Comparison of ENCODE assay signal across 8 mouse cellular contexts in the genomic region with DNA sequence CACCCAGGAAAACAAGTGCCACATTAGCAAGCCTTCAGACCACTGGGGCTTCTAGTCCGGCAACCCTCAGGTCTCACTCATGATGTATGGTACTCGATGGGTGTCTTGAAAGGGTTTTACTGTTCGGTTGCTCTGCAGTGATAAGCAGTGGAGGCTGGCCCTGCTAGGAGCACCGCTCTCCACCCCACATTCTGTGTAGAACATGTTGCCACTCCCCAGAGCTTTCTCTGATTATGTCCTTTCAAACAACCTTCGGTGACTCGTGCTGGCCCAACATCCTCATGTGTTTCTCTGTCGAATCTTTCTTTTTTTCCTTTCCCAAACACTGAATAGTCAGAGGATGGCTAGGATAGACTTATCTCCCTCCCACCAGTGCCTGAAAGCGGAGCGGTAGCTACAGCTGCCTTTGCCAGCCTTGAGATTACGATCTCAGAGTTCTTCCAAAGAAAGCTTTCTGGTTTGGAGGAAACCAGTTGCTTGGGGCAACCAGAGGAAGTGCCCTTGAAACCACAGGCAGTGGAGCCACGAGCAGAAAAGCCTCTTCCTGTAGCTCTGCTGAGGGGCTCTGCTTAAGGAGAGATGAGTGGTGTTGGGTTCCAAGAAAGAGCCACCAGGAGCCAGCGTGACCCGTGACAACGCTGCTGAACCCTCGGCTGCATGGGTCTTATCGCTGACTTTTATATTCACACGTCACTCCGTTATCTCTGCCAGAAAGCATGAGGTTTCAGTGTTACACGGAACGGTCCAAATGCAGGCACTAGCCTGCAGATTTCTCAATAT.
DNase-seq lines count a peak whose midpoint lies in the region; ATAC-seq and TF ChIP-seq lines count a peak whose summit lies in the region.

No protein-coding gene starts in this region.

- no peaks in the 10 kb centered on the region; the same call in 1 of the 2 replicates for H3K4me1 ChIP-seq in bone marrow, adult 2 months (ENCODE audit: control insufficient read depth, insufficient read depth, low read length)
- no peaks in the 10 kb centered on the region for H3K4me1 ChIP-seq in stomach, embryonic 15.5 days
- H3K4me1 ChIP-seq in forebrain, embryonic 14.5 days (ENCODE audit: control insufficient read depth, insufficient read depth, low read length): no peaks in the 10 kb centered on the region

- no peak overlapping the region for H3K4me2 ChIP-seq in stomach, embryonic 15.5 days
- no peak overlapping the region for H3K4me2 ChIP-seq in forebrain, embryonic 14.5 days (ENCODE audit: low read length)

- 0 out of 2 replicates have a peak overlapping the region, but pooled peaks have one; percentile 21 for H3K27ac ChIP-seq in bone marrow, adult 2 months (ENCODE audit: control insufficient read depth, insufficient read depth, low read depth, low read length, poor library complexity)
- no peak overlapping the region for H3K27ac ChIP-seq in stomach, embryonic 15.5 days
- H3K27ac ChIP-seq in forebrain, embryonic 14.5 days (ENCODE audit: low read depth, low read length): no peak overlapping the region

- peak; percentile 52; the same call in 1 of the 2 replicates for ATAC-seq in stomach, embryonic 15.5 days (ENCODE audit: insufficient read depth, low FRiP score, low read depth)
- ATAC-seq in forebrain, embryonic 14.5 days: no peak

- DNase-seq in ovary, postnatal 36 days (ENCODE audit: low spot score): peak; percentile 38
- no peak for DNase-seq in ovary, postnatal 10 days (ENCODE audit: low spot score)
- peak; percentile 72 for DNase-seq in induced T-regulatory cell, adult 2 months (ENCODE audit: low read depth)
- no peak for DNase-seq in forebrain, embryonic 14.5 days (ENCODE audit: low spot score)
- no peak for DNase-seq in frontal cortex, postnatal 25 days (ENCODE audit: low spot score in 2 of 2)
- DNase-seq in testis, postnatal 10 days (ENCODE audit: low spot score): no peak

- 0 out of 2 replicates have a peak, but pooled peaks have one; percentile 6 for TF ChIP-seq CTCF in bone marrow, adult 2 months (IDR thresholded peaks at IDR 0.05; ENCODE audit: control insufficient read depth, insufficient read depth, low read length)

- peak overlapping the region; percentile 43 for H3K4me3 ChIP-seq in bone marrow, adult 2 months (replicated peaks; ENCODE audit: control insufficient read depth, low read depth, low read length)
- H3K4me3 ChIP-seq in stomach, embryonic 15.5 days (replicated peaks): no peak overlapping the region
- no peak overlapping the region for H3K4me3 ChIP-seq in forebrain, embryonic 14.5 days (ENCODE audit: low read depth, low read length)

- TF ChIP-seq POLR2A in bone marrow, adult 2 months (IDR thresholded peaks at IDR 0.05; ENCODE audit: borderline replicate concordance, control insufficient read depth, low read depth, low read length): no peak

- no peaks in the 10 kb centered on the region for H3K27me3 ChIP-seq in stomach, embryonic 15.5 days (replicated peaks)
- no peaks in the 10 kb centered on the region for H3K27me3 ChIP-seq in forebrain, embryonic 14.5 days (replicated peaks; ENCODE audit: control insufficient read depth, insufficient read depth, low read length)

- WGBS in bone marrow, adult 2 months: 3% methylated on average over 20 of the region's 20 CpGs
- whole genome bisulfite sequencing in stomach, embryonic 15.5 days: 67% methylated on average over 20 of the region's 20 CpGs
- 88% methylated on average over 20 of the region's 20 CpGs for WGBS in forebrain, embryonic 14.5 days

- H3K9me3 ChIP-seq in stomach, embryonic 15.5 days: no peaks in the 10 kb centered on the region
- H3K9me3 ChIP-seq in forebrain, embryonic 14.5 days (replicated peaks; ENCODE audit: control insufficient read depth, low read length): no peaks in the 10 kb centered on the region

- H3K9ac ChIP-seq in stomach, embryonic 15.5 days: no peak overlapping the region
- no peak overlapping the region for H3K9ac ChIP-seq in forebrain, embryonic 14.5 days (ENCODE audit: low read length)

- no peaks in the 10 kb centered on the region for H3K36me3 ChIP-seq in stomach, embryonic 15.5 days
- H3K36me3 ChIP-seq in forebrain, embryonic 14.5 days (ENCODE audit: control insufficient read depth, insufficient read depth, low read length): no peaks in the 10 kb centered on the region

Comparison
In these comparisons a context has a peak if more than half of its experiments do, and no peak if none do; other contexts are left out.
1. DNase-seq: peak in ovary, postnatal 36 days (single experiment) and induced T-regulatory cell, adult 2 months (single experiment); none in ovary, postnatal 10 days (single experiment), forebrain, embryonic 14.5 days (single experiment), frontal cortex, postnatal 25 days (0 of 2) and testis, postnatal 10 days (single experiment).